Mouse (Mus musculus) embryonic stem cell, embryonic (primary cell): Measurements from ENCODE around the gene Cd180.
"Not testable (repeated sequence)": the region's sequence is repeated elsewhere in the genome, so short reads cannot be mapped to it uniquely, and the experiment has no call there.

Source experiments
- CTCF ChIA-PET, 4 experiments: fragments of 300-600 bp in 2 of 4; fragments of 350-600 bp in 2 of 4; sonication (Branson Sonifier 250); formaldehyde crosslinking; loops; one replicate each; lab custom pipeline; 2022; ENCODE audit warnings: inconsistent platforms in 2 of 4; lab: Charles Lee
- POLR2A ChIA-PET, 4 experiments: fragments of 300-600 bp in 2 of 4; fragments of 350-600 bp in 2 of 4; sonication (Branson Sonifier 250); formaldehyde crosslinking; loops; one replicate each; lab custom pipeline; 2022; ENCODE audit warnings: antibody characterized with exemption in 4 of 4, inconsistent platforms in 1 of 4; lab: Charles Lee

The Cd180 gene

DNA sequence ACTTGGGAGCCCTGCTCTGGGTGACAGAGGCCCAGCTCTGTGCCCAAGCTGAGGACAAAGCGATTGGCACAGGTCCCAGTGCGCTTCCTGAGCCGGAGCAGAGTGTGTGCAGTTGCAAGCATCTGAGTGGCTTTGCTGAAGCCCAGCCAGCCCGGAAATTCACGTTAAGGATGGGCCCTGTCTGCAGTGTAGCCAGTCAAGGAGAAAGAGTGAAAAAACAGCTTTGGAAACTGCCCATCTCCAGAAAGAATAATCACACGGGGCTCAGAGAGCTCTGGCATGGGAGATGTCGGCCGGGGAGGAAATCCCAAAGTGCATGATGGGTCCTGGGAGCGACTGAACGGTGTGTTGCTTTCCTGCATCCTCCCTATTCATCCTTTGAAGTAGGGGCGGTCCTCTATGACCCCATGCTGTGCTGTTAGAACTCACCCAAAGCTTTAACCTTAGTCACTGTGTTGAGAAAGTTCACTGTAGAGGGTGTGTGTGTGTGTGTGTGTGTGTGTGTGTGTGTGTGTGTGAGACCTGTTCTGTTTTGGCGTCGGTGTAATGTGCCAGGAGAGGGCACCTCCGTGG, 5.5 kb downstream of the Cd180 start:
- ChIA-PET POLR2A (interaction anchor here in 3 of 4 experiments (0.5 to 4.3 kb wide), 12 partner anchors 8 to 217 kb away, joined by 3 to 21 read pairs (median 3); no protein-coding TSS in a partner anchor), CTCF (interaction anchor here (0.6 to 1.6 kb wide), 6 partner anchors 10 to 197 kb away, joined by 3 to 5 read pairs (median 4); no protein-coding TSS in a partner anchor)

DNA sequence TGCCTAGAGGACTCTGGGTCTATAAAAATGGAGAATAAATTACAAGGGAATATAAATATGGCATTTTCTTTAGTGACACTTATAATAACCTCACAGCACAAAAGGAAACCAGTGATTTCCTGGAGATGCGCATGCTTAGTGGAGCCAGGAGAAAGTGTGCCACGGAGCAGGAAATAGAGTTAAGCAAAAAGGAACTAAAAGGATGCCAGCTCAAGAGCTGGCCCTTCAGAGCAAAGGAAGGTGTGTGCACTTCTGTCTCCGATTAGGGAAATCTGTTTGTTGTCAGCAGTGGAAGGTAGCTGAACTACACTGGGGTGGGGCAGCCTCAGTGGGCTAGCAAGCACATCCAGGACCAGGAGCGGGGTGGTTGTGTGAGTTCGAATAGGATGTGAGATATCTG, 6.8 kb downstream of the Cd180 start:
- ChIA-PET POLR2A (interaction anchor here in 2 of 4 experiments (0.5 to 4.3 kb wide), 4 partner anchors 9 to 215 kb away, joined by 3 to 21 read pairs (median 3); no protein-coding TSS in a partner anchor), CTCF (interaction anchor here in 3 of 4 experiments (0.7 to 1.6 kb wide), 3 partner anchors 9 to 22 kb away, joined by 3 to 5 read pairs (median 5); no protein-coding TSS in a partner anchor)

DNA sequence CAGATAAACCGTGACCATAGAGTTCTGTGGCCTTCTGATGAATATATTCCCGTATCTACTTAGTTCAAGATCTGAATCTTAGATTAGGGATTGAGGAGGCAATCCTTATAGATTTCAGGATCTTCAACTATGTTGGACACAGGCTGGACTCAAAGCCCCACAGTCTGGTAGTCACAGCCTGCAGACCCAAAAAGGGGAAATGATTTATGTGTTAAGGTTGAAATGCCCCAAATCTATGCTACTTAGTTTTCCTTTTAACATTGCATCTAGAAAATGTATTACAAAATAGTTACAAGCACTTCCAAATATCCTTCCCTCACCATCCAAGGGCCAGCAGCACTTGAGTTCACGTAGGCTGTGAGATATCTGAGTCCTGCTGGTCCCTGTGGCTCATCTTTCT, 7.4 kb downstream of the Cd180 start:
- CTCF ChIA-PET, result no interaction called here
- POLR2A ChIA-PET, result interaction anchor here in 2 of 4 experiments (1.7 to 4.3 kb wide), 2 partner anchors 9 to 34 kb away, joined by 3 to 21 read pairs; no protein-coding TSS in a partner anchor

DNA sequence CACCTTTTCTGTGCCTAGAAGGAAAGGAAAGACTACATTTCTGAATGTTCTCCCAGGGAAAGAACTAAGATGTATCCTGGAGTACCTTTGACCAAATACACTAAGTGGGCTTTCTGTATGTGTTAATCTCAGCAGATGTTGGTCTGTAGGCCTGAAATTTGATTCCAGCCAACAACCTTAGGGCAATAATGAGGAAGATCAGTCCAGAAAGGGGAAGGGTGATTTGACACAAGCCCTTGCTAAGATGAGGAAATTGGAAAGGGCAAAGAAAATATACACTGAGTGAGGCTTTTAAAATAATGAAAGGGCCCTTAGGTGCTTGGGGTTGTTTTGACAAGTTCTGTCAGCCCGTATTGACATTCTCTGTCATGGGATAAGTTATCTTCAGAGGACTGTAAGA, 23.6 kb downstream of the Cd180 start:
- CTCF ChIA-PET, result no interaction called here

DNA sequence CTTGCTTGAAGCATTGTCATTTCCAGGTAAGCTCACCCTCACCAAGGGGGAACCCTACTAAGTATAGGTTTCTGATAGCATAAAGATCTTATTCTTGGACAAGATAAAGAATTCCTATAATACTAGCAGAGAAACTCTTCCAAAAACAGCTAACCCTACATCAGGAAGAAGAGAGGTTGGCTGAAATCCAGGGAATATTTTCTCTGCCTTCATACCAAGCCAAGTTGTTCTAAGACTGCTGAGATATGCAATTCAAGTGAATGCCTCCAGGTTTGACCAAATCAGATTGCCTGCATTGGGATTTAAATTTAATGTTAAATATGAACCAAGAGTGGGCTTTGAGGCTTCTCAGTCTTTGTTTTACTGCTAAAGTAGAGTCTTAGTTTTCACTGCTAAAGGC, 32.1 kb downstream of the Cd180 start:
- POLR2A ChIA-PET, result interaction anchor here in 1 of 4 experiments (0.6 to 1.0 kb wide), 4 partner anchors 12 to 17 kb away, joined by 3 to 4 read pairs (median 3); no protein-coding TSS in a partner anchor
- CTCF ChIA-PET, result no interaction called here

More for the DNA sequence above, 23.6 kb downstream of the Cd180 start:
- POLR2A ChIA-PET, result no interaction called here

DNA sequence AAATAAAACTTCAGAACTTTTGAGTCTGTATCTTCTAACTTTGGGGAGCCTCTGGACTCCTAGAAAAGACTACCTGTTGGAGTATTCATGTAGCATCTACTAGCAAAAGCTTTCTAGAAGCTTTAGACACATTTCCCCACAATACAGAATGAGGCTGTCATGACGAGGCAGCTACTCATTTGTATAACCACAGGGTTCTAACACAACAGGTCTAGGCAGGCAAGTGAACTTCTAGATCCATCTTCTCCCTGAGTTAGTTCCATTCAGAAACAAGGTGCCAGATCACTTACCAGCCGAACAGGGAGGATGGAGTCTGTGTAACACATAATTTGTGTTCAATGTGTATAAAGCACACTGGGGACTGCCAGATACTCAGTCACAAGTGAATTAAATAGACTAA, 32.5 kb downstream of the Cd180 start:
- CTCF ChIA-PET, result no interaction called here

DNA sequence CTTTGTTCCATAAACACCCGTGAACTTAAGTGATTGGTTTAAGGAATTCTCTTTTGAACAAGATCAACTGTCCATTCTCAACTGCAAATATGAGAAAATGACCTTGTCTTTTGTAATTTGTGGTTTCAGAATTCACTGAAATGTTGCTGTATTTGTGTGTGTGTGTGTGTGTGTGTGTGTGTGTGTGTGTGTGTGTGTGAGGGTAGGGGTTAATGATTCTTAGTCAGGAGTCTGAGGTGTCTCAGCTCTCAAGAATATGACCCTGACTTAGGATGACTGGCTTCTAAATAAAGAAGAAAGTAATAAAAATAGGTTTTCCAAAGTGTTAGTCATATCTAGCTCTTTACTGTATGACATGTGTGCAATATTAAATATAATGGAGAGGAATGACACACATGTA, 33.5 kb downstream of the Cd180 start:
- POLR2A ChIA-PET, result interaction anchor here in 1 of 4 experiments (1.5 to 2.0 kb wide), 2 partner anchors 11 to 13 kb away, joined by 3 to 5 read pairs; no protein-coding TSS in a partner anchor
- CTCF ChIA-PET, result interaction anchor here in 1 of 4 experiments (0.5 kb wide), 1 partner anchor 8 kb away, joined by 4 read pairs; no protein-coding TSS in a partner anchor

More for the DNA sequence above, 32.5 kb downstream of the Cd180 start:
- POLR2A ChIA-PET, result interaction anchor here in 1 of 4 experiments (0.7 to 1.0 kb wide), 2 partner anchors 13 to 15 kb away, joined by 3 to 4 read pairs; no protein-coding TSS in a partner anchor

DNA sequence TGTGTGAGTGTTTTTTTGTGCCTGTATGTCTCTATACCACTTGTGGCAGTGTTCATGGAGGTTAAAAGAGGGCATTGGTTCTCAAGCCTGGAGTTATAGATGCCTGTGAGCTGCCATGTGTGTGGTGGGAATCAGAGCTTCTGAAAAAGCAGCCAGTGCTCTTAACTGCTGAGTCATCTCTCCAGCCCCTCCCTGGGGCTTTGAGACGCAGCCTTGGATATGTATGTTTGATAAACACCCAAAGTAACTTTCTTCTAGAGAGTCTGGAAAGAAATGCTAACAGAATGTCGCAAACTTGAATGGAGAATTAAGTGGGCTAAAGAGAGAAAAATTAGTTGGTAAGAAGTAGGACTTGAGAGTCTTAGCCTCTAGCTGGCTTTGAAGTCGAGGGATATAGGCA, 34.7 kb downstream of the Cd180 start:
- ChIA-PET POLR2A (interaction anchor here in 1 of 4 experiments (2.0 kb wide), 1 partner anchor 12 kb away, joined by 5 read pairs; no protein-coding TSS in a partner anchor), CTCF (no interaction called here)

DNA sequence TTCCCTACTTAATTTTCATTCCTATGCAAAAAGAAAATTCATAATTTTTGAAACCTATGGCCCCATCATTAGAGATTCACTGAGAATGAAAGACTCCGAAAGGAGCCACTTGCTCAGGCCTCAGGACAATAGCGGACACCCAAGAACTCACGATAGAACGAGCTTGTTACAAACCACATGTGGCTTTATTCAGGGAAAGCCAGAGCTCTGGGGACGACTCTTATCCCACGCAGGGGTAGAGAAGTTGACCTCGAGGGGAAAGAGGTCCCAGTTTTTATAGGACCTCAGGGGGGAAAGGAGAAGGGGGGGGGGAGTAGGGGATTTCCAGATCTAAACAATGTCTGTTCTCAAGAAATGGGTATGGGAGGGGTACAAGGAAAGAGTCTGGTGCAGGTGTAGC, 35.6 kb downstream of the Cd180 start:
- POLR2A ChIA-PET, result interaction anchor here in 1 of 4 experiments (1.0 kb wide), 1 partner anchor 169 kb away, joined by 3 read pairs; no protein-coding TSS in a partner anchor
- CTCF ChIA-PET, result not testable (repeated sequence)

DNA sequence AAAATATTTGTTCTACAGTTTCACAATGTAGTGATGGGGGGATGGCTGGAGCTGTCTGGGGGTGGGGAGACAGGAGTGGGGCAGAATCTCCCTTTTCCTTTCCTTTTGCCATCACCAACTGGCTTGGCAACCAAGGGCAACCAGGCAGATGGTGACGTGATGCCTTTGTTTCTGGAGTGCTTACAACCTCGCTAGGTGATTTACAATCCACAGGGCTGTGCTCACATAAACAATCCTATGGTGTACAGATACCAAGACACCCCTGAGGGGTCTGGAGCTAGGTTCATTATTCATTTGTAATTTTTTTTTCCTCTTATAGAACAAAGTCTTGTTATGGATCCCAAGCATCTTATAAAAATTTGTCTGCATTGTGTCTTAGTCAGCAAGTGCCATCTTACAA, 39.7 kb downstream of the Cd180 start:
- CTCF ChIA-PET, result no interaction called here
- POLR2A ChIA-PET, result interaction anchor here in 1 of 4 experiments (1.3 kb wide), 1 partner anchor 18 kb away, joined by 3 read pairs; no protein-coding TSS in a partner anchor

DNA sequence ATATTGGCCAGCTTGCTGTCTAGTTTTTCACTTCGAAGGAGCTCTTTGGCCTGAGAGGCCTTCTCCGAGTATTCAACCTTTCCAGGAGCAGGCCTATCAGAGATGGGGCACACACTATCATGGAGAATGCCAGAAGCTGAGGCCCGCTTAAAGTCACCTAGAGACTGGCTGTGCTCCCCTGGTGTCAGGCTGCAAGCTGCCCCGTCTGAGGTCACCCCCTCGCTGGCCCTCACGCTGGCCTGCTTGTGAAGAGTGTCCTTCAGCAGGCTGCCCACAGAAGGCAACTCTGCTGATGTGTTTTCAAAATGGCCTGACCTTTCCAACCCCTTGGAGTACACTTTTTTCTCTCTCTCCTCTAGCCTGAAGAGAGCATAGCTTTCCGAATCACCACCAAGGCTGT, 44.5 kb downstream of the Cd180 start:
- POLR2A ChIA-PET, result interaction anchor here in 3 of 4 experiments (0.8 to 1.2 kb wide), 4 partner anchors 11 to 92 kb away, joined by 3 read pairs; no protein-coding TSS in a partner anchor
- CTCF ChIA-PET, result no interaction called here

DNA sequence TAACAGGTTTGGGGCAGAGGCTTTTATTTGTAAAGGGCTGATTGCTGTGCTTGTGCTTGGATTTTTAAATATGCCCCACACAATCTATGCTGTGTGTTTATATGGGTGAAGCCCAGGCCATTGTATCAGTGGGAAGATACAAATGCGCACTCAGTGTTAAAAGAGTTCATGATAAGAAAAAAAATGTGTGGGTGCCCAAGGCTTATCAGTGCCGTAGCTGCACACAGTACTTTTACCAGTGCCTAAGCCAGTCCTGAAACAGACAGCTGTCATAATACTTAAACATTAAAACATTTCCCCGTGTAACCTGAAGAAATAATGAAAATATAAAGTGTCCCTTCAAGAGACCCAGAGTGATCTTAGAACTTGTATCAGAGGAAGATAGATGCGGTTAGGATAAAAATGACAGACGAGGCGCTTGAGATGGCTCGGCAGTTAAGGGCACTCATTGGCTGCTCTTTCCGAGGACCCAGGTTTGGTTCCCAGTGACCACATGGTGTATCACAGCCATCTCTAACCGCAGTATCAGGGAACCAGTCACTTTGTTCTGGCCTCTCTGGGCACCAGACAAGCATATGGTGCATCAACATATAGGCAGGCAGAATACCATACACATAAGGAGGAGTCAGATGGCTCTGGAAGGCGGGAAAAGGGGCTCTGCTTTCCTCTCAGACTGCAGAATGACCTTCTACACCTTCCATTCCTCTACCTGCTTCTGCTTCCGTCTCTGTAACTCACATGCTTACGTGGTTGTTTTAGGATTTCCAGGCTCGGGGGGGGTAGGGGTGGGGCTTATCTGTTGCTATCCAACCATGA, 46.6 kb downstream of the Cd180 start:
- CTCF ChIA-PET, result no interaction called here
- POLR2A ChIA-PET, result interaction anchor here in 2 of 4 experiments (0.6 to 1.4 kb wide), 3 partner anchors 13 to 87 kb away, joined by 3 to 9 read pairs (median 5); no protein-coding TSS in a partner anchor

DNA sequence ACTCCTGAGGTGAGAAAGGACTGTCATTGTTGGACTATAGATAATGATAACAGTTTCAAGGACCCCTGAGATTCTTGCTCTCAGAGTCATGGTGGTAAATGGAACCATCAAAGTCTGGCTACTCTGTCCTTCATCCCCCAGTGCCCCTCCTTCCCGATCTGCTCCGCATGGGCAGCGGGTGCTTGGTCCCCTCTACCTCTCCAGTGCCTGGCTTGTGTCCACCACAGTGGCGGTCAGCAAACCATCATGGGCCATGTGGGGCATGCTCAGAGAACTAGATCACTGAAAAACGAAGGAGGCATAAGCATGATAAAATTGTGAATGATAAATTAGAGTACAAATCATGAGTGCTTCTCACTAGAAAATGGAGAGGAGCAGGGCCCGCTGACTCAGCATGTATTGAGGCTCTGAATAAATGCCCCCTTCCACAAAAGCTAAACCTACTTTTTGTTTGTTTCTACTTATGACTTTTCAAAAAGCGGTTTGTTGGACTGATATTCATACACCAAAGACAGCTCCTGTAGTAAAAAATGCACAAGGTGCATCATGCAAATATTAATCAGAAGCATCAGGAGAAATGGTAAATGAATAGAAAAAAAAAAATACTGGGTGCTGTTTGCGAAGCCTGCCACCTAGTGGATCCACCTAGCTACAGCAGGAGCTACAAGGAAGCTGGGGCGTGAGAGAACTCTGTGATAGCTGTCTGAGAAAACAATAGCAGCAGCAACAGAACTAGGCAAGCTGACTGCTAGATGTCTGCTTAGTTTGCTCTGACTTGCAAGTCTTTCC, 51.3 kb downstream of the Cd180 start:
- ChIA-PET CTCF (interaction anchor here (0.6 to 2.3 kb wide), 22 partner anchors 9 to 788 kb away, joined by 3 to 14 read pairs (median 3); partner anchors contain the start of gene Cd180 (in 1 of the 4)), POLR2A (interaction anchor here in 3 of 4 experiments (0.5 to 1.6 kb wide), 10 partner anchors 10 to 995 kb away, joined by 3 to 4 read pairs (median 3); no protein-coding TSS in a partner anchor)

DNA sequence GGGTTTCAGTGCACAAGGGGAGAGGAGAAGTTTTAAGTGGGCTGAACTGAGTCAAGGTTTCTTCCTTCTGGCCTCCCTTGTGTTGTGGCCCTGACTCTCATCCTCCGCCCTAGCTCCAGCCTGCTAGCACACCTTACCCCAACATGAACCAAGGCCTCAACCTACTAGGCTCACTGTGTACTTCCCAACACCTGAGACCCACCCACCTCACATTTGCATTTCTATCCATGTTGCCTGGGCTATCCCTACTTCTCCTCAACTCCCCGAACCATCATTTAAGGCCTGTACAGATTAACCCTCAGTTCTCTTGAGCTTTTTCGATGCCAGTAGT, 51.9 kb downstream of the Cd180 start:
- ChIA-PET CTCF (interaction anchor here (0.6 to 2.3 kb wide), 25 partner anchors 8 to 787 kb away, joined by 3 to 17 read pairs (median 3); partner anchors contain the start of gene Cd180 (in 2 of the 4)), POLR2A (interaction anchor here in 2 of 4 experiments (0.5 to 2.3 kb wide), 9 partner anchors 10 to 161 kb away, joined by 3 to 10 read pairs (median 3); no protein-coding TSS in a partner anchor)

DNA sequence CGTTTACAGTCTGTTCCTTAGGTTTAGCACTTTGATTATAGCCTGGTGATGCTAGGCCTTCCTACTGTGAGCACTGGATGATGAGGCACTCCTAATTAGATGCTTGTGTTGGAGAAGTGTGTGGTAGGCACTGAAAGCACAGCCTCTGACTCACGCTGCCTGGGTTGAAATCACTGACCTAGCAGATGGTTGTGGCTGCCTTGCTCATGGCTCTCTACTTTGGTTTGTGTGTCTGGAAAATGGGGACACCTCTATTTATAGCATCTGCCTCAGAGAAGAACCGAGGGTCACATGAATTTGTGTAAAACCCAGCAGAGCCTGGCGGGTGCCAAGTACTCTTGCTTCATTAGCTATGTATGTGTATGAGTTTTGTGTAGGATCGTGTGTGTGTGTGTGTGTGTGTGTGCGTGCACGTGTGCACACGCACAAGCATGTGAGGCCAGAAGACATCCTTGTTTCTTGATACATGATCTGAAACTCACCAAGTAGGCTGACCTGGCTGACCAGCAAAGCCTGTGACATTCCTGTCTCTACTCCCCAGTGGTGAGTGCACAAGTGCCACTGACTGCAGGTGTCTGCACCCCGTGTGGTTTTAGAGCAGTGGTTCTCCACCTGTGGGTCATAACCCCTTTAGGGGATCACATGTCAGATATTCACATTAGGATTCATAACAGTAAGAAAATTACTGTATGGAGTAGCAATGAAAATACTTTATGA, 52.4 kb downstream of the Cd180 start:
- ChIA-PET POLR2A (interaction anchor here in 2 of 4 experiments (0.6 to 2.3 kb wide), 9 partner anchors 9 to 160 kb away, joined by 3 to 10 read pairs (median 3); no protein-coding TSS in a partner anchor), CTCF (interaction anchor here (0.6 to 2.3 kb wide), 20 partner anchors 8 to 375 kb away, joined by 3 to 17 read pairs (median 4); partner anchors contain the start of gene Cd180 (in 2 of the 4))

DNA sequence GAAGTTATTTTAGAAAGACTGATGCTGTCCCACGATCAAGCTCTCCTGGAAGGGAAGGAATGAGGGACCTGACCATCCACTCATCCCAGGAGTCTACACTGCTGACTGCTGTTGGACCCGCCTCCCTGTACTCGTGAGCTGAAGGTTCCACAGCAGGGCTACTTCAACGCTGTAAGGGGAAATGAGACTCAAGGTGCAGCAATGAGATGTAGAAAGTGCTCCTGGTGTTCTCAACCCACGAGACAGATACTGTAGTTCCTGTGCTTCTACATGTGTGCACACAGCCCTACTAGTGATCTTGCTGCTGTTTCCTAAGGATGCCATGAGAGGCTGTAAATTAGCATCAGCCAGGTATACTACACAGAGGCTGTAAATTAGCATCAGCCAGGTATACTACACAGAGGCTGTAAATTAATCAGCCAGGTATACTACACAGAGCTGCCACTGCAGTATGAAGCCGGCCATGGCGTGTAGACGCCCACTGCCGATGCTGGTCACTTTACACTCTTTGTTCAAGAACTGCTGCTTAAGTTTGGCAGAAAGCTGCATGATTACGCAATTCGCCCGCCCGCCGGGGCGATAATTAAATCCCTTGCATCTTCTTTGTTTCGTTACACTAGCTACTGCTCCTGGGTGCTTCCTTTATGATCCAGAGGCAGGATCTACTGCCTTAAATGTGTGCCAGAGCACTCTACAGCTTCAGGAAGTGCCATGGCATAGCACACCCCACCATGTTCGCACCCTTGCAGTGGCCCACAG, 53.6 kb downstream of the Cd180 start:
- POLR2A ChIA-PET, result interaction anchor here in 1 of 4 experiments (1.0 to 2.3 kb wide), 5 partner anchors 10 to 92 kb away, joined by 3 to 10 read pairs (median 3); no protein-coding TSS in a partner anchor
- CTCF ChIA-PET, result interaction anchor here in 1 of 4 experiments (0.6 kb wide), 1 partner anchor 16 kb away, joined by 4 read pairs; no protein-coding TSS in a partner anchor
